Mouse (Mus musculus): ENCODE data around the gene March4. TPM values are rescaled to one million over a fixed set of nuclear protein-coding genes. Genes with fewer than 3 reads are reported as not detected.
A peak's percentile ranks its signal among the peaks of the same experiment; 100 is the strongest.

Gene March4
- total and polyA plus RNA-seq, 2 experiments: not detected

GRCm38 (mm10) chr1:72510778-72511520 is 25.8 kb downstream of the March4 start:
- no peak overlapping the region for H3K27ac ChIP-seq (replicated peaks; ENCODE audit: insufficient read depth, low read depth, low read length)
- H3K9ac ChIP-seq (ENCODE audit: low read depth, low read length): no peak overlapping the region
- H3K27me3 ChIP-seq (ENCODE audit: control insufficient read depth, insufficient read depth, low read length): no peaks in the 10 kb centered on the region
- no peak overlapping the region for H3K4me3 ChIP-seq (ENCODE audit: insufficient read depth, low read depth, low read length)
- H3K4me1 ChIP-seq (ENCODE audit: control insufficient read depth, insufficient read depth, low read length): no peaks in the 10 kb centered on the region
- no peaks in the 10 kb centered on the region for H3K79me2 ChIP-seq (ENCODE audit: control insufficient read depth, insufficient read depth, low read length)
- TF ChIP-seq CTCF (IDR thresholded peaks at IDR 0.05; ENCODE audit: low read depth, low read length) (no peak), POLR2A (IDR thresholded peaks at IDR 0.05; ENCODE audit: extremely low read depth, insufficient read depth, low read length) (no peak)
- 75% methylated on average over 7 of the region's 7 CpGs for whole genome bisulfite sequencing
- no peak for DNase-seq (ENCODE audit: extremely low read depth, low read depth, low spot score)
- no peaks in the 10 kb centered on the region for H3K36me3 ChIP-seq (ENCODE audit: control insufficient read depth, insufficient read depth, low read length)

- no peaks in the 10 kb centered on the region for H3K36me3 ChIP-seq (ENCODE audit: control insufficient read depth, insufficient read depth, low read length)
- no peak overlapping the region for H3K4me3 ChIP-seq (ENCODE audit: insufficient read depth, low read depth, low read length)
- TF ChIP-seq POLR2A (IDR thresholded peaks at IDR 0.05; ENCODE audit: extremely low read depth, insufficient read depth, low read length) (no peak), CTCF (IDR thresholded peaks at IDR 0.05; ENCODE audit: low read depth, low read length) (no peak)
- no peaks in the 10 kb centered on the region for H3K27me3 ChIP-seq (ENCODE audit: control insufficient read depth, insufficient read depth, low read length)
- H3K79me2 ChIP-seq (ENCODE audit: control insufficient read depth, insufficient read depth, low read length): no peaks in the 10 kb centered on the region
- no peaks in the 10 kb centered on the region for H3K4me1 ChIP-seq (ENCODE audit: control insufficient read depth, insufficient read depth, low read length)
- DNase-seq (ENCODE audit: extremely low read depth, low read depth, low spot score): no peak
- H3K9ac ChIP-seq (ENCODE audit: low read depth, low read length): no peak overlapping the region
- no peak overlapping the region for H3K27ac ChIP-seq (replicated peaks; ENCODE audit: insufficient read depth, low read depth, low read length)
- WGBS: 85% methylated on average over 4 of the region's 4 CpGs
Observed at GRCm38 (mm10) chr1:72509551-72509950, 27.2 kb downstream of the March4 start.

GRCm38 (mm10) chr1:72507670-72508069 is 29.1 kb downstream of the March4 start:
- H3K36me3 ChIP-seq (ENCODE audit: control insufficient read depth, insufficient read depth, low read length): no peaks in the 10 kb centered on the region
- no peak overlapping the region for H3K27ac ChIP-seq (replicated peaks; ENCODE audit: insufficient read depth, low read depth, low read length)
- no peaks in the 10 kb centered on the region for H3K27me3 ChIP-seq (ENCODE audit: control insufficient read depth, insufficient read depth, low read length)
- WGBS: 85% methylated on average over 2 of the region's 2 CpGs
- no peak overlapping the region for H3K4me3 ChIP-seq (ENCODE audit: insufficient read depth, low read depth, low read length)
- H3K79me2 ChIP-seq (ENCODE audit: control insufficient read depth, insufficient read depth, low read length): no peaks in the 10 kb centered on the region
- DNase-seq (ENCODE audit: extremely low read depth, low read depth, low spot score): no peak
- no peaks in the 10 kb centered on the region for H3K4me1 ChIP-seq (ENCODE audit: control insufficient read depth, insufficient read depth, low read length)
- no peak overlapping the region for H3K9ac ChIP-seq (ENCODE audit: low read depth, low read length)
- TF ChIP-seq POLR2A (IDR thresholded peaks at IDR 0.05; ENCODE audit: extremely low read depth, insufficient read depth, low read length) (no peak), CTCF (IDR thresholded peaks at IDR 0.05; ENCODE audit: low read depth, low read length) (no peak)

- no peak for DNase-seq (ENCODE audit: extremely low read depth, low read depth, low spot score)
- TF ChIP-seq CTCF (IDR thresholded peaks at IDR 0.05; ENCODE audit: low read depth, low read length) (no peak), POLR2A (IDR thresholded peaks at IDR 0.05; ENCODE audit: extremely low read depth, insufficient read depth, low read length) (no peak)
- 74% methylated on average over 10 of the region's 10 CpGs for WGBS
Observed at GRCm38 (mm10) chr1:72506202-72506601, 30.5 kb downstream of the March4 start.

GRCm38 (mm10) chr1:72497609-72498008 is 39.1 kb downstream of the March4 start:
- H3K4me3 ChIP-seq (ENCODE audit: insufficient read depth, low read depth, low read length): no peak overlapping the region
- H3K27ac ChIP-seq (replicated peaks; ENCODE audit: insufficient read depth, low read depth, low read length): no peak overlapping the region
- no peaks in the 10 kb centered on the region for H3K4me1 ChIP-seq (ENCODE audit: control insufficient read depth, insufficient read depth, low read length)
- H3K27me3 ChIP-seq (ENCODE audit: control insufficient read depth, insufficient read depth, low read length): no peaks in the 10 kb centered on the region
- TF ChIP-seq CTCF (IDR thresholded peaks at IDR 0.05; ENCODE audit: low read depth, low read length) (no peak), POLR2A (IDR thresholded peaks at IDR 0.05; ENCODE audit: extremely low read depth, insufficient read depth, low read length) (no peak)
- 86% methylated on average over 5 of the region's 5 CpGs for WGBS
- H3K36me3 ChIP-seq (ENCODE audit: control insufficient read depth, insufficient read depth, low read length): no peaks in the 10 kb centered on the region
- H3K9ac ChIP-seq (ENCODE audit: low read depth, low read length): no peak overlapping the region
- no peaks in the 10 kb centered on the region for H3K79me2 ChIP-seq (ENCODE audit: control insufficient read depth, insufficient read depth, low read length)
- peak; percentile 28 for DNase-seq (ENCODE audit: extremely low read depth, low read depth, low spot score)

More at GRCm38 (mm10) chr1:72506202-72506601, 30.5 kb downstream of the March4 start:
- Histone ChIP-seq H3K27me3 (ENCODE audit: control insufficient read depth, insufficient read depth, low read length) (no peaks in the 10 kb centered on the region), H3K4me1 (ENCODE audit: control insufficient read depth, insufficient read depth, low read length) (no peaks in the 10 kb centered on the region), H3K36me3 (ENCODE audit: control insufficient read depth, insufficient read depth, low read length) (no peaks in the 10 kb centered on the region), H3K4me3 (ENCODE audit: insufficient read depth, low read depth, low read length) (no peak overlapping the region), H3K9ac (ENCODE audit: low read depth, low read length) (no peak overlapping the region), H3K27ac (replicated peaks; ENCODE audit: insufficient read depth, low read depth, low read length) (no peak overlapping the region), H3K79me2 (ENCODE audit: control insufficient read depth, insufficient read depth, low read length) (no peaks in the 10 kb centered on the region)

- no peaks in the 10 kb centered on the region for H3K4me1 ChIP-seq (ENCODE audit: control insufficient read depth, insufficient read depth, low read length)
- no peaks in the 10 kb centered on the region for H3K36me3 ChIP-seq (ENCODE audit: control insufficient read depth, insufficient read depth, low read length)
- H3K27ac ChIP-seq (replicated peaks; ENCODE audit: insufficient read depth, low read depth, low read length): no peak overlapping the region
- TF ChIP-seq CTCF (IDR thresholded peaks at IDR 0.05; ENCODE audit: low read depth, low read length) (no peak), POLR2A (IDR thresholded peaks at IDR 0.05; ENCODE audit: extremely low read depth, insufficient read depth, low read length) (no peak)
- H3K9ac ChIP-seq (ENCODE audit: low read depth, low read length): no peak overlapping the region
- no peaks in the 10 kb centered on the region for H3K79me2 ChIP-seq (ENCODE audit: control insufficient read depth, insufficient read depth, low read length)
- no peak overlapping the region for H3K4me3 ChIP-seq (ENCODE audit: insufficient read depth, low read depth, low read length)
- WGBS: 84% methylated on average over 3 of the region's 3 CpGs
- DNase-seq (ENCODE audit: extremely low read depth, low read depth, low spot score): no peak
- H3K27me3 ChIP-seq (ENCODE audit: control insufficient read depth, insufficient read depth, low read length): no peaks in the 10 kb centered on the region
Observed at GRCm38 (mm10) chr1:72493454-72493853, 43.3 kb downstream of the March4 start.
